Mouse (Mus musculus) layer of hippocampus, postnatal 36 days (tissue): ENCODE data around the gene Prtn3. TPM values are rescaled to one million over a fixed set of nuclear protein-coding genes. Genes with fewer than 3 reads are reported as not detected.

ENCODE experiments used
- DNase-seq, 2 experiments: peaks; one replicate each; pipeline ENCODE4 v3.0.0; 2022
- microRNA-seq, 2 experiments: library from miRNA; unstranded; fragments of <30 nt; microRNA quantifications; one replicate each; pipeline ENCODE4 v1.2.0; 2021
- total RNA-seq, 2 experiments: library from RNA; stranded (reverse); gene quantifications; 2 replicates each; pipeline ENCODE4 v1.2.3; 2021

Prtn3 gene
- total RNA-seq, 2 experiments from 2014 or later = 1.0 TPM; not detected in 1

DNA sequence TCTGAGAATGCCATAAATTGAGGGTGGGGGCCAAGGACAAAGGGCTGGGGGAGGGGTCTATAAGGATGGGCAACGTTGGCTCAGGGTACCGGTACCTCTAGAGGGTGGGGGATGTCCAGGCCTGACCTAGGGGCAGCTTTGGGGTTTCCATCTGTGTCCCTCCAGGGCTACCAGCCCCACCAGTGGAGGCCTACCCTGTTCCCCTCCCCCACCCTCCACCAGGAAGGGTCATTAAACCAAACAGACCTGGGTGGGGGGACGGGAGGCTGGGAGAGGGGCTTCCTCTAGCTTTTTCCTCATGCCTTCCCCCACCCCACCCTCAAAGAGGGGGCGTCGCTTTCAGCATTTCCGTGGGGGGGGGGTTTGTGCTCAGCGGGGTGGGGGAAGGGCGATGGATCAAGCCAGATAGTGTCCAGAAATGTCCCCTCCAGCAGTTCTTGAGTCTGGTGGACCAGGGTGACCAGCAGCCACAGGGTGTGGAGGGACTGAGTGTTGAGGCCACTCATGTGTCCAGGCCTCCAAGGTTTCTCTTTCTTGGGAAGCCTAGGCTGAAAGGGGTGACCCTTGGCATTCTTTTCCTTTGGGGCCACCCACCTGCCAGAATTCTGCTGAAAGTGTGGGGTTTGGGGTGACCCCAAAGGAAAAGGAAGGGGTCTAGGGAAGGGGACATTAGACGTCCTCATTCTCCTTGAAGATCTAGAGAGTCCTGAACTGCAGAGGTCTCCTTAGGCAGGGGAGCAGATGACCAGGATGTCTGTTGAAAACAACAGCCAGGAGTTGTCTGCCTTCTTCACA, 54.8 kb downstream of the Prtn3 start:
- DNase-seq = no peak

DNA sequence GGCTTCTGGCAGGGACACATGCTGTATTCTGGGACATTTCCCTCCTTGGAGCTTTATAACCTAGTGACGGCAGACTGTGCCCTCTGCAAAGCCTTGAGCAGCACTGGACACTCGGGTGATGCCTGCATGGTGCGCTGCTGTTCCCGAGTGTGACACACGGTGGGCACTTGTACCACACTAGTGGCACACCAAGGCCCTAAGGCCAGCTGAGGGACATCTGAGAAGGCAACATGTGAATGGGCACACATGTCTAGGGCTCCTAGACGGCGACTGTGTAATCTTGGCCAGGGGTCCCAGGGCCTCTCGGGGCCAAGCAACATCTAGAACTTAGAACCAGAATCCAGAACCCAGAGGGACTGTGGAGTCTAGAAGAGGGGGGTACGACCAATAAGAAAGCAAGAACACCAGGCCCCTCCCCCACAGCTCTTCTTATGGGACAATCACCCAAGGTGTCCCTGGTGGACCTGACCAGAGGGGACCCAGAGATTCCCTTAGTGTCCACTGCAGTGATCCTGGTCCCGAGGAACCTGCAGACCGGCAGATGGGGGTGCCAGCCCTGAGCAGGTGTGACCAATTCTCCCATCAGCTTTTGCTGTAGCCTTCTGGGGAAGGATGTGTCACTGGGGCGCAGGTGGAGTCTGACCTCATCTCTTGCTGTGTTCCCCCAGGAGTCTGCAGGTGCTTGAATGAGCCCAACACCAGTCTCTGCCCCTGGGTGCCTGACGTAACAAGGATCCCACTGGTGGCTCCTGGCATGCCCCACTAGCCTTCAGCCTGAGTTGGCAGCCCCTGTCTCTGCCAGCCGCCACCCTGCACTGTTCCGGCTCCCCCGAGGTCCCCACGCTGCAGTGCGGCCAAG, 55.9 kb downstream of the Prtn3 start:
- no peak for DNase-seq

DNA sequence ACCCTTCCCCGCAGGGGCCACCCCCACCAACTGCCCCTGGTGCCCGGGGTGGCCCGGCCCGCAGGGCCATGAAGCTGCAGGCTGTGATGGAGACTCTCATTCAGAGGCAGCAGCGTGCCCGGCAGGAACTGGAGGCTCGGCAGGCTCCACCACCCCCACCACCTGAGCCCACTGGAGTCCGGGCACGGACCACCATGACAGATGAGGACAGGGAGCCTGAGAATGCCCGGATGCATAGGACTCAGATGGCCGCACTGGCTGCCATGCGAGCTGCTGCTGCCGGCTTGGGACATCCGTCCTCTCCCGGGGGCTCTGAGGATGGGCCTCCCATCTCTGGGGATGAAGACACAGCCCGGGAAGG, 56.5 kb downstream of the Prtn3 start:
- no peak for DNase-seq

DNA sequence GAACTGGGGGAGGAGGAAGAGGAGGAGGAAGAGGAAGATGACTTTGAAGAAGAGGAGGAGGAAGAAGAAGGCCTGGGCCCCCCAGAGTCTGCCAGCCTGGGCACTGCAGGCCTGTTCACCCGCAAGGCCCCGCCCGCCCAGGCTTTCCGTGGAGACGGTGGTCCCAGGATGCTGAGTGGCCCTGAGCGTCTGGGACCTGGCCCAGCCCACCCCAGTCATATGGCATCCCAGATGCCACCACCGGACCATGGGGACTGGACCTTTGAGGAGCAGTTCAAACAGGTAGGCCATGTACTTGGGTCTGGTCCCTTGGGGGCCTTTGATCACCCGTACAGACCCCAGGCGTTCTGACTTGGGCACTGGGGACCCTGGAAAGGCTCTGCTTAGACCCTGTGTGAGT, 57.5 kb downstream of the Prtn3 start:
- DNase-seq = no peak

DNA sequence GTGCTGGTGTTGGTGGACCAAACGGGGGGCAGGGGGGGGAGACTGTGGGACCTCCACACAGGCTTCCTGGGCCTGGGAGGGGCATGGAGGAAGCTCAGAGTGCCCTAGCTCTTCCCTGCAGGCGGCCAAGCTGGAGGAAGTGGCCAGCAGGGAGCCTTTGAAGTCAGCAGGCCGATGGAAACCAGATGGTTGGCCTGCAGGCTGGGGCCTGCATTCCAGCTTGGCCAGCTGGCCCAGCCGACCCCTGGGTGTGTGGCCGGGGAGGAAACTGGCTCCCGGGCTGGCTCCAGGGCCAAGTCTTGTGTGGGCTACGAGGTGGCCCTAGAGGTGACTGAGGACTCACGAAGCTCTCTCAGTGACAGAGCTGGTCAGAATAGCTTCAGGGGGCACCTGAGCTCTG, 58.5 kb downstream of the Prtn3 start:
- peak in 1 of 2 experiments; percentile 55 for DNase-seq

Small RNAs within 50 kb of the gene (microRNA-seq; reads per million reads assigned to microRNA genes)
- gene Mir6910 = 0 to 0.21 reads per million in 2 experiments

Other genes with a start within 250 kb of the Prtn3 start
- 10 to 100 TPM; 44.0 to 44.8 TPM for gene Shc2, start 236.6 kb upstream of the Prtn3 start, total RNA-seq
- under 1 TPM in 1 of 2 experiments, not detected in 1; 0.61 TPM for gene Odf3l2, start 228.7 kb upstream of the Prtn3 start, total RNA-seq
- not detected for gene Madcam1, start 209.9 kb upstream of the Prtn3 start, total RNA-seq
- gene Tpgs1, start 205.1 kb upstream of the Prtn3 start, total RNA-seq = 10 to 100 TPM; 64.6 to 68.3 TPM
- 10 to 100 TPM; 67.0 to 70.2 TPM for gene Cdc34, start 192.3 kb upstream of the Prtn3 start, total RNA-seq
- 1 to 10 TPM; 2.4 to 2.5 TPM for gene Gzmm, start 185.5 kb upstream of the Prtn3 start, total RNA-seq
- gene Bsg, start 170.0 kb upstream of the Prtn3 start, total RNA-seq = 100 to 1,000 TPM; 555 to 610 TPM
- 100 to 1,000 TPM; 106 to 118 TPM for gene Hcn2, start 157.8 kb upstream of the Prtn3 start, total RNA-seq
- 10 to 100 TPM; 50.1 to 52.6 TPM for gene Polrmt, start 127.9 kb upstream of the Prtn3 start, total RNA-seq
- gene Fgf22, start 119.4 kb upstream of the Prtn3 start, total RNA-seq = 1 to 10 TPM; 1.1 to 1.3 TPM
- gene Rnf126, start 107.5 kb upstream of the Prtn3 start, total RNA-seq = 10 to 100 TPM; 81.4 to 82.9 TPM
- gene Fstl3, start 97.2 kb upstream of the Prtn3 start, total RNA-seq = 1 to 10 TPM; 1.3 to 1.8 TPM
- under 1 TPM; 0.47 to 0.73 TPM for gene Prss57, start 83.5 kb upstream of the Prtn3 start, total RNA-seq
- gene Palm, start 80.9 kb upstream of the Prtn3 start, total RNA-seq = 100 to 1,000 TPM; 262 to 290 TPM
- gene Misp, start 53.5 kb upstream of the Prtn3 start, total RNA-seq = 1 to 10 TPM in 1 of 2 experiments, under 1 TPM in 1; 0.82 to 1.4 TPM
- 10 to 100 TPM; 43.1 to 52.6 TPM for gene Ptbp1, start 20.0 kb upstream of the Prtn3 start, total RNA-seq
- gene Plppr3, start 158 bp downstream of the Prtn3 start, total RNA-seq = 10 to 100 TPM; 28.4 to 28.7 TPM
- gene Elane, start 11.8 kb downstream of the Prtn3 start, total RNA-seq = not detected
- not detected for gene Cfd, start 16.4 kb downstream of the Prtn3 start, total RNA-seq
- gene Med16, start 34.4 kb downstream of the Prtn3 start, total RNA-seq = 10 to 100 TPM; 53.0 to 54.1 TPM
- gene Gm26602, start 36.4 kb downstream of the Prtn3 start, total RNA-seq = not detected
- 1 to 10 TPM; 6.4 to 6.8 TPM for gene Kiss1r, start 42.5 kb downstream of the Prtn3 start, total RNA-seq
- gene R3hdm4, start 46.7 kb downstream of the Prtn3 start, total RNA-seq = 100 to 1,000 TPM; 397 to 399 TPM
- gene Arid3a, start 52.6 kb downstream of the Prtn3 start, total RNA-seq = 1 to 10 TPM; 4.8 to 5.1 TPM
- gene Wdr18, start 85.7 kb downstream of the Prtn3 start, total RNA-seq = 10 to 100 TPM; 43.2 to 48.2 TPM
- gene Grin3b, start 96.2 kb downstream of the Prtn3 start, total RNA-seq = under 1 TPM; 0.10 TPM
- 100 to 1,000 TPM; 117 to 124 TPM for gene Tmem259, start 109.9 kb downstream of the Prtn3 start, total RNA-seq
- 1 to 10 TPM; 5.5 to 6.6 TPM for gene Cnn2, start 114.1 kb downstream of the Prtn3 start, total RNA-seq
- 10 to 100 TPM; 10.9 to 11.0 TPM for gene Abca7, start 122.0 kb downstream of the Prtn3 start, total RNA-seq
- 1 to 10 TPM; 3.2 to 4.2 TPM for gene Arhgap45, start 142.2 kb downstream of the Prtn3 start, total RNA-seq
- gene Polr2e, start 165.3 kb downstream of the Prtn3 start, total RNA-seq = 10 to 100 TPM; 74.8 to 86.0 TPM
- 100 to 1,000 TPM; 445 to 446 TPM for gene Gpx4, start 172.7 kb downstream of the Prtn3 start, total RNA-seq
- gene Sbno2, start 231.1 kb downstream of the Prtn3 start, total RNA-seq = 10 to 100 TPM; 17.2 to 20.7 TPM
- 10 to 100 TPM; 93.3 to 95.9 TPM for gene Stk11, start 241.3 kb downstream of the Prtn3 start, total RNA-seq